Mouse (Mus musculus) neural tube, embryonic 12.5 days (tissue): ENCODE results near the gene Mfsd5. TPM values are rescaled to one million over a fixed set of nuclear protein-coding genes. Genes with fewer than 3 reads are reported as not detected.

Experiments used
- ATAC-seq: fragments of 200-750 bp; cut with Nextera tagmentation; 2 replicates; pipeline ENCODE4 v1.8.0; 2017; ENCODE audit warnings: low read depth, mild to moderate bottlenecking, moderate TSS enrichment, moderate library complexity; ENCODE audit not compliant: low FRiP score
- H3K27ac ChIP-seq: fragments of 300-500 bp; sonication (generic); 2 replicates; pipeline ENCODE4 v1.5.1; 2016
- H3K27me3 ChIP-seq: fragments of 300-500 bp; sonication (generic); replicated peaks from 2 replicates; pipeline ENCODE4 v1.6.1; 2016; ENCODE audit warnings: mild to moderate bottlenecking
- H3K36me3 ChIP-seq: fragments of 300-500 bp; sonication (generic); 2 replicates; pipeline ENCODE4 v1.6.1; 2016; ENCODE audit warnings: mild to moderate bottlenecking
- H3K4me1 ChIP-seq: fragments of 300-500 bp; sonication (generic); 2 replicates; pipeline ENCODE4 v1.6.1; 2016
- H3K4me2 ChIP-seq: fragments of 300-500 bp; sonication (generic); replicated peaks from 2 replicates; pipeline ENCODE4 v1.6.1; 2016; ENCODE audit warnings: mild to moderate bottlenecking
- H3K4me3 ChIP-seq: fragments of 300-500 bp; sonication (generic); 2 replicates; pipeline ENCODE4 v1.5.1; 2016
- H3K9ac ChIP-seq: fragments of 300-500 bp; sonication (generic); 2 replicates; pipeline ENCODE4 v1.6.1; 2016; ENCODE audit warnings: mild to moderate bottlenecking
- H3K9me3 ChIP-seq: fragments of 300-500 bp; sonication (generic); 2 replicates; pipeline ENCODE4 v1.6.1; 2016; ENCODE audit warnings: mild to moderate bottlenecking
- WGBS: fragments of 180-500 bp; shearing (Covaris S2); methylation state at CpG from one replicate; pipeline ENCODE4 v1.1.7; 2016; 5-methylcytosine and 5-hydroxymethylcytosine counted together
- polyA plus RNA-seq: library from polyadenylated mRNA; unstranded; fragments of >200 nt; fragmentation: Nextera tagmentation; extraction: Ambion mirVana; gene quantifications from 2 replicates; pipeline ENCODE4 v1.2.1, GENCODE M21; 2016

The Mfsd5 gene
- polyA plus RNA-seq, 1 experiment from 2014 or later: 53.2 TPM

DNA sequence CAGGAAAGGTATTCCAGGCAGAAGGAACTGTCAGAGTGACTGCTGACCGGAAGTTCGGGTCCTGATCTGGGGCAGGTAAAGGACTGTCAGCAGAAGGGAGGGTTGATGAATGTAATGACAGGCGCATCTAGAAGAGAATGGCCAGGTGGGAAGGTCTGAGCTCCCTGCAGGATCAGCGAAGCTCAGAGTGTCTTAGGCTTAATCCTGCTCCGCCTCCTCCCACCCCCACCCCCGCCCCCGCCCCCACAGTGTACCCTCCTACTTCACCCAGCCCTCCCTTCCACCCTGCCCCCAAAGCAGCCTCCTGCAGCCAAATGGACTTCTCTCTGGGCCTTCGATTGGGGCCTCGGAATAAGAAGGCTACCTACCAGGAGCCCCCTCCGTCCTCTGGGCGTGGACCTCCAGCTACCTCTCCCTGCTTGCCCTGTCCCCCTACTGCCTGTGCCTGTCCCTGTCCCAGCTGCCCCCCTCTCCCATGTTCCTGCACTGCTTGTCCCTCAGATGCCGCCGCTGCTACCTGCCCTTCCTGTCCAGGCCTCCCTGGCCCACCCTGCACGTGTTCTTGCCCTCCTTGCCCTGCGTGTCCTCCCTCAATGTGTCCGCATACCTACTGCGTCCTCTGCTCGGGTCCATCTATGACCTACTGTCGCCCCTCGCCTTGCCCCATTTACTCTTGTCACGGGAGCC, 8.8 kb upstream of the Mfsd5 start, which contains the start of gene Gm9918:
Gm9918 (plus strand) TSS at position 290 of the 687 bp plus-strand sequence.
- Histone ChIP-seq H3K27me3 (peaks cover 21% of the 10 kb centered on the region; the same call in 1 of the 2 replicates), H3K27ac (no peak within 1 kb of the TSS), H3K4me3 (0 out of 2 replicates have a peak within 1 kb of the TSS, but pooled peaks have one; percentile 7), H3K9ac (no peak within 1 kb of the TSS), H3K36me3 (no peaks in the 10 kb centered on the region), H3K4me1 (peaks cover 9% of the 10 kb centered on the region), H3K9me3 (no peaks in the 10 kb centered on the region), H3K4me2 (peak within 1 kb of the TSS; percentile 48)
- no peak for ATAC-seq
- 13% methylated on average over 21 of the region's 21 CpGs for WGBS

- H3K27me3 ChIP-seq: peaks cover 21% of the 10 kb centered on the region; the same call in 1 of the 2 replicates
- ATAC-seq: no peak
- no peaks in the 10 kb centered on the region for H3K9me3 ChIP-seq
- H3K27ac ChIP-seq: no peak overlapping the region
- H3K4me2 ChIP-seq: peak overlapping the region; percentile 48; the same call in 1 of the 2 replicates
- H3K4me3 ChIP-seq: no peak overlapping the region
- WGBS: 25% methylated on average over 3 of the region's 3 CpGs
- no peaks in the 10 kb centered on the region for H3K36me3 ChIP-seq
- peaks cover 9% of the 10 kb centered on the region for H3K4me1 ChIP-seq
- no peak overlapping the region for H3K9ac ChIP-seq
Measured at GRCm38 (mm10) chr15:102271441-102271840, 7.8 kb upstream of the Mfsd5 start.

DNA sequence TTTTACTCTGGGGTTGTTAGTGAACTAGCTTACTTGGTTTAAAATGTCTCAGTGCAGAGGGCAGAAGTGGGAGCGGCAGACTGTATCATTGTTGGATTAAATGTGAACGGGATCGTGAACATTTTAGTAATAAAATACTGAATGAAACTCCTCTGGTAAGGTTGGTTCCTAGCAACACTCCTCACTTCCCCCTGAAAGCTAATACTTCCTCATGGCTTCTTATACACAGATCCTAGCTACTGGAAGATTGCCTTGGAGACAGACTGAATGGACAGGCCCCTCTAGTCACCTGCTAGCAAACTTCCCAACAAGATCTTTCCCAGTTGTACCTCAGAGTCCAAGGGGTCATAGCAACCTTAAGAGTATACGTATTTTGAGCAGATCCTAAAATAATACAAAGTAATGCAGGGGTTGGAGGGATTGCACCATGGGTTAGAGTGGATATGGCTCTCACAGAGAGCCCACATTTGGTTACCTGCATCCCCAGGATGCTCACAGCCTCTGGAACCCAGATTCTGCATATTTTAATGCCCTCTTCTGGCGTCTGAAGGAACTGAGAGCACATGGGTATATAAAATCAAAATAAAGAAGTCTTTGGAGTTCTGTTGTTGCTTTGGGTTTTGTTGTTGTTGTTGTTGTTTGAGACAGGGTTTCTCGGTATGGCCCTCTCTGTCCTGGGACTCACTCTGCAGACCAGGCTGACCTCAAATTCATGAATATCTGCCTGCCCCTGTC, 5.1 kb upstream of the Mfsd5 start:
- no peak overlapping the region for H3K4me3 ChIP-seq
- peaks cover 13% of the 10 kb centered on the region for H3K4me1 ChIP-seq
- no peaks in the 10 kb centered on the region for H3K36me3 ChIP-seq
- no peak overlapping the region for H3K4me2 ChIP-seq
- peaks cover 21% of the 10 kb centered on the region; the same call in 1 of the 2 replicates for H3K27me3 ChIP-seq
- ATAC-seq: no peak
- H3K27ac ChIP-seq: no peak overlapping the region
- 75% methylated on average over 6 of the region's 6 CpGs for WGBS
- H3K9me3 ChIP-seq: no peaks in the 10 kb centered on the region
- H3K9ac ChIP-seq: no peak overlapping the region

- Histone ChIP-seq H3K4me3 (peak overlapping the region; percentile 86), H3K9me3 (no peaks in the 10 kb centered on the region), H3K27me3 (no peaks in the 10 kb centered on the region), H3K4me1 (peaks cover 14% of the 10 kb centered on the region), H3K4me2 (peak overlapping the region; percentile 96), H3K9ac (peak overlapping the region; percentile 74), H3K36me3 (peaks cover 25% of the 10 kb centered on the region), H3K27ac (peak overlapping the region; percentile 53; the same call in 1 of the 2 replicates)
- ATAC-seq: 0 out of 2 replicates have a peak, but pooled peaks have one; percentile 11
- 33% methylated on average over 7 of the region's 7 CpGs for WGBS
Measured at GRCm38 (mm10) chr15:102278726-102279091, 545 bp upstream of the Mfsd5 start.

DNA sequence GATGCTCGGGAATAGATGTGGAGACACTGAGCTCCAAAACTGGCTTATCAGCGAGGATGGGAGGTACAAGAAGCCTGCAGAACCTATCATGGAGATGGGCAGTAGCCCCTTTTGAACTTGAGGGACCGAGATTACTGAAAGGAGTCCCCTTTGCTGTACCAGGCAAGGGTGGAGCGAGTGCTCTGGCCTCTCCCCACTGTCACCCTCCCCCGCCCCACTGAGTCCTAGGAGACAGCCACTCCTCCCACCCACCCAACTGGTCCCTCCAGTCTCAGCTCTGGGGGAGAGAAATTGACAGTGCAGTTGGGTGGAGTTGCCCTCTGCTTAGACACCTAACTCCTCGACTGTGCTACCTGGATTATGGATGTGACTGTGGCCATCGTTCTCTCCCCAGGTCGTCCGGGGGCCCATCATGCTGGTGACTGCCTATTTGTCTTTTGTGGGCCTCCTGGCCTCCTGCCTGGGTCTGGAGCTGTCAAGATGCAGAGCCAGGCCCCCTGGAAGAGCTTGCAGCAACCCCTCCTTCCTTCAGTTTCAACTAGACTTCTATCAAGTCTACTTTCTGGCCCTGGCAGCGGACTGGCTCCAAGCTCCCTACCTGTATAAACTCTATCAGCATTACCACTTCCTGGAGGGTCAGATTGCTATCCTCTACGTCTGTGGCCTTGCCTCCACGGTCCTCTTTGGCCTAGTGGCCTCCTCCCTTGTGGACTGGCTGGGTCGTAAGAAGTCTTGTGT, 698 bp downstream of the Mfsd5 start:
- Histone ChIP-seq H3K27ac (no peak overlapping the region), H3K9ac (peak overlapping the region; percentile 74), H3K4me2 (peak overlapping the region; percentile 96), H3K27me3 (no peaks in the 10 kb centered on the region), H3K9me3 (no peaks in the 10 kb centered on the region), H3K4me3 (peak overlapping the region; percentile 86), H3K4me1 (peaks cover 14% of the 10 kb centered on the region), H3K36me3 (peaks cover 25% of the 10 kb centered on the region)
- ATAC-seq: peak; percentile 27; the same call in 1 of the 2 replicates
- 33% methylated on average over 13 of the region's 13 CpGs for WGBS

DNA sequence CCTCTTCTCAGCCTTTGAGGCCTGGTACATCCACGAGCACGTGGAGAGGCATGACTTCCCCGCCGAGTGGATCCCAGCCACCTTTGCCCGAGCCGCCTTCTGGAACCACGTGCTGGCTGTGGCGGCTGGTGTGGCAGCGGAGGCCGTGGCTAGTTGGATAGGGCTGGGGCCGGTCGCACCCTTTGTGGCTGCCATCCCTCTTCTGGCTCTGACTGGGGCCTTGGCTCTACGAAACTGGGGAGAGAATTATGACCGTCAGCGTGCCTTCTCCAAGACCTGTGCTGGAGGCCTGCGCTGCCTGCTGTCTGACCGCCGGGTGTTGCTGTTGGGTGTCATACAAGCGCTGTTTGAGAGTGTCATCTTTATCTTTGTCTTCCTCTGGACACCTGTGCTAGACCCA, 1.4 kb downstream of the Mfsd5 start:
- Histone ChIP-seq H3K9ac (peak overlapping the region; percentile 74; the same call in 1 of the 2 replicates), H3K4me2 (peak overlapping the region; percentile 96)

DNA sequence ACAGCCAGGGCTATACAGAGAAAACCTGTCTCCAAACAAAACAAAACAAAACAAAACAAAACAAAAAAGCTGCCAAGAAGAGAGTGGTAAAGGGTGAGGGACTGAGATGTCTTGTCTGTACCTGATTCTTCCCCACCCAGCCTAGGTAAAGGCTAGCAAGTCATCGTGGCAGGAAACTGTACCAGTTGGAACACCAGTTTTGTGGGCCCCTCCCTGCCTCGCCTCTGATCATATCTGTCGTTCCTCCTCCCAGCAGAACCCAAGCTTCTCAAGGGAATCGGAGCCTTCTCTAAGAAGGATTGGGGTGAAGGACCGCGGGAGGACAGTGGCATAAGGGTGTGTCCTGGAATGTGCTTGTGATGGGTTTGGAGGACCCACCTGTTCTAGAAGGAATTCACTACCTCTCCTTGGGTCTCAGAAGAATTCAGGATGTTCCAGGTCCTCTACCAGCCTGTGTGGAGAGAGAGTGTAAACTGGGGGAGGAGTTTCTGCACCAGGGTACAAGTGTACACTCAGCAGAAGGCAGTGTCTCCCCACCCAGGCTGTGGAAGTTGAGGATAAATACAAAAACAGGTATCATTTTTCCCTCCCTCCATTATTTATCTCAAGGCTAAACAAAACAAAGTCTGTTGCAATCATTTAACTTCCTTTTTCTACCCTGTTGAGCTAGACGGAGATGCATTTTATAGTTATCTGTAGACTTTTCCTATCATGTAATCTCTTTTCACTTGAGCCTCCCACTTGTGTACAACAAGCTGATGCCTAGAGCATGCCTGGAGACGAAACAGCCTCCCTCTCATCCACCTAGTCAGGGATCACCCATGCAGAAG, 3.4 kb downstream of the Mfsd5 start:
- WGBS: 92% methylated on average over 8 of the region's 8 CpGs
- no peak for ATAC-seq
- no peak overlapping the region for H3K4me2 ChIP-seq

More for the DNA sequence above, 1.4 kb downstream of the Mfsd5 start:
- H3K27me3 ChIP-seq: no peaks in the 10 kb centered on the region
- H3K27ac ChIP-seq: no peak overlapping the region
- 95% methylated on average over 19 of the region's 19 CpGs for WGBS
- H3K4me1 ChIP-seq: peaks cover 14% of the 10 kb centered on the region
- no peak for ATAC-seq
- H3K4me3 ChIP-seq: no peak overlapping the region
- H3K9me3 ChIP-seq: no peaks in the 10 kb centered on the region
- peaks cover 25% of the 10 kb centered on the region for H3K36me3 ChIP-seq

GRCm38 (mm10) chr15:102283648-102284047, 4.4 kb downstream of the Mfsd5 start:
- Histone ChIP-seq H3K4me1 (peaks cover 13% of the 10 kb centered on the region), H3K9me3 (no peaks in the 10 kb centered on the region), H3K4me3 (no peak overlapping the region), H3K4me2 (no peak overlapping the region), H3K36me3 (peaks cover 25% of the 10 kb centered on the region), H3K9ac (no peak overlapping the region), H3K27me3 (no peaks in the 10 kb centered on the region), H3K27ac (no peak overlapping the region)
- WGBS: 84% methylated on average over 3 of the region's 3 CpGs
- no peak for ATAC-seq

More for the DNA sequence above, 3.4 kb downstream of the Mfsd5 start:
- Histone ChIP-seq H3K27ac (no peak overlapping the region), H3K9me3 (no peaks in the 10 kb centered on the region), H3K4me1 (peaks cover 14% of the 10 kb centered on the region), H3K27me3 (no peaks in the 10 kb centered on the region), H3K36me3 (peaks cover 25% of the 10 kb centered on the region), H3K9ac (no peak overlapping the region), H3K4me3 (no peak overlapping the region)

DNA sequence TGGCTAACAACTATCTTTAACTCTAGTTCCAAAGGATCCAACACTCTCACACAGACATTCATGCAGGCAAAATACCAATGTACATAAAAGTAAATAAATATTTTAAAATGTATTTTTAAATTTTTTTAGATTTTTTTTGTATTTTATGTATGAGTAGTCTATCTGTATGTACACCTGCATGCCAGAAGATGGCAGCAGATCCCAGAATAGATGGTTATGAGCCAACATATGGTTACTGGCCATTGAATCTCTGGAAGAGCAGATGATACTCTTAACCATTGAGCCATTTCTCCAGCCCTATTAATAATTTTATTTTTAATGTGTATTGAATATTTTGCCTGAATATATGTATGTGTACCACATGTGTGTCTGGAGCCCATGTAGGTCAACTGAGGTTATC, 8.1 kb downstream of the Mfsd5 start:
- peaks cover 6% of the 10 kb centered on the region; the same call in 1 of the 2 replicates for H3K36me3 ChIP-seq
- no peak overlapping the region for H3K9ac ChIP-seq

DNA sequence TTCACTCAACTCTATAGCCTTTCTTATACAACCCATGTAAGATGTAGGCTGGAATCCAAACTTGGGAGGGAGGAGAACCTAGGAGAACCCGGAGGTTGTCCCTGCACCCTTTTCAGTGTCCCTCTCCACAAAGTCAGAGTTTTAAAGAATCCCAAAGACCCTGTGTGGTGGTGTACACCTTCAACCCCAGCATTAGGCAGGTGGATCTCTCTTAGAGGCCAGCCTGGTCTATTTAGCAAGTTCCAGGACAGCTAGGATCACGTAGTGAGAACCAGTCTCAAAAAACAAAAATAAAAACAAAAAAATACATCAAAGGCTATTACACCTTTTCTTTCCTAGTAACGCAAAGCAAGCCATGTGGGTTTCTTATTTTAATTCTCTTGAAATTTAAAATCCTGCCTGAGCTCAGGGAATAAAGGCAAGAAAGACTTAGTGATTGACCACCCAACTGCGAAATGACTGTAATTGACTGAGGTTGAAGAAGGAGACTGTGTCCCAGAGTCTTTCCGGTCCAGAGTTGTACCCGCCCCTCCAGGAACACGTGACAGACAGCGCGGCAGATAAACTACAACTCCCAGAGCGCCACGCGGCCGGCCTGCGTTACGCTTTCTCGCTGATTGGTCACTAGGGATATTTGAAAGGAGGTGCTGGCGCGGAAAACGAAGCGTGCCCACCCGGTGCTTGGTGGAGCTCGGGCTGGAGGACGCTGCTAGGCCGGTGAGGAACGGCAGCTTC, 16.5 kb downstream of the Mfsd5 start, which contains the start of gene Espl1:
Espl1 (plus strand) TSS at position 634 of the 735 bp plus-strand sequence.
- Histone ChIP-seq H3K9ac (peak within 1 kb of the TSS; percentile 55; the same call in 1 of the 2 replicates), H3K4me2 (peak within 1 kb of the TSS; percentile 93), H3K4me3 (peak within 1 kb of the TSS; percentile 62), H3K27me3 (no peaks in the 10 kb centered on the region), H3K36me3 (peaks cover 21% of the 10 kb centered on the region), H3K27ac (no peak within 1 kb of the TSS), H3K4me1 (peaks cover 7% of the 10 kb centered on the region), H3K9me3 (no peaks in the 10 kb centered on the region)
- ATAC-seq: peak; percentile 97
- 8% methylated on average over 25 of the region's 25 CpGs for WGBS

More for the DNA sequence above, 8.1 kb downstream of the Mfsd5 start:
- Histone ChIP-seq H3K27me3 (no peaks in the 10 kb centered on the region), H3K9me3 (no peaks in the 10 kb centered on the region), H3K4me3 (no peak overlapping the region), H3K4me1 (no peaks in the 10 kb centered on the region), H3K4me2 (no peak overlapping the region), H3K27ac (no peak overlapping the region)
- ATAC-seq: no peak
